Mouse (Mus musculus) megakaryocyte progenitor cell, adult 5-6 weeks (primary cell): ENCODE results near the gene Gm13762. TPM values are rescaled to one million over a fixed set of nuclear protein-coding genes. Genes with fewer than 3 reads are reported as not detected.
"Not testable (repeated sequence)": the region's sequence is repeated elsewhere in the genome, so short reads cannot be mapped to it uniquely, and the experiment has no call there.

ENCODE experiments used
- ATAC-seq: replicated peaks from 2 replicates; pipeline ENCODE4 v1.8.0; 2016; ENCODE audit warnings: mild to moderate bottlenecking, moderate TSS enrichment, inconsistent platforms; ENCODE audit not compliant: poor library complexity
- total RNA-seq, 2 experiments: library from RNA; stranded (forward) in 1 of 2; stranded (reverse) in 1 of 2; fragments of 157-497, 149-512 nt in 1 of 2; fragments of 200-1000 nt in 1 of 2; gene quantifications; 2 replicates each; pipeline versions ENCODE4 v1.2.3 to v1.2.4; 2015 to 2017

The Gm13762 gene
- total RNA-seq (2015) (not detected in 2 replicates), total RNA-seq (2017) (not detected in 2 replicates)

DNA sequence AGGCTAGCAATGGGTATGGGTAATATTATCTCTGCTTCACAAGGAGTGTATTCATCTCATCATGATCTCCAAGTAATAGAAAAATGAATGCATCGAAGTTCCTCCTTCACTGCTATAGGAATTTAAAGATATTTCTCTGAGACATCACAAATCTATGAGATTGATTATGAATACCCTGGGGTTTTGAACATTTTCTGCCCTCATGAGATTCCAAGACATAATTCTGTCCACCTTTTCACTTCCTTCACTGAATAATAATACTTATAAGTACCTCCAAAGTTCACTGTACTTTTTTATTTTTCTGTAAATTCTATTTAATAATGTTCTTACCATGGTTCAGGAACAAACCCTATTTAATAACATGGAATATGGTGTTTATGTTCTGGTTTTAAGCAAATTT lies at the start of gene Gm13762:
Gene Gm13762, minus strand, starts transcription at position 101 of the 400 bp plus-strand sequence.
- ATAC-seq = no peak

DNA sequence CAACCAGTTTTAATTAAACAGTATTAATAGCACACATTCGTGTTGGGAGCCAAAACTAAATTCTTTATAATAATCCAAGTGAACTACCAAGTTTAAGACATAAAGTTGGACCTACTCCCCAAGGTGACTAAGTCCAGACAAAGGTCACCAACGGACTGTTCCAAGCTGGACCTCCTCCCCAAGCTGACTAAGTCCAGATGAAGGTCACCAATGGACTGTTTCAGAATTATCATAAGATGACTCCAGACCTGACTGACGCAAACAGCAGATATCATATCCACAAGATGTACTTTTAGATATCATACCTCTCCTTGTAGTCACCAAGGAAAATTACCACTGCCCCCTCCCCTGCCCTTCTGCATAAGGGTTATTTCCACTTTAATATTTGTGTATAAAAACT lies 41.4 kb upstream of the Gm13762 start:
- not testable (repeated sequence) for ATAC-seq

DNA sequence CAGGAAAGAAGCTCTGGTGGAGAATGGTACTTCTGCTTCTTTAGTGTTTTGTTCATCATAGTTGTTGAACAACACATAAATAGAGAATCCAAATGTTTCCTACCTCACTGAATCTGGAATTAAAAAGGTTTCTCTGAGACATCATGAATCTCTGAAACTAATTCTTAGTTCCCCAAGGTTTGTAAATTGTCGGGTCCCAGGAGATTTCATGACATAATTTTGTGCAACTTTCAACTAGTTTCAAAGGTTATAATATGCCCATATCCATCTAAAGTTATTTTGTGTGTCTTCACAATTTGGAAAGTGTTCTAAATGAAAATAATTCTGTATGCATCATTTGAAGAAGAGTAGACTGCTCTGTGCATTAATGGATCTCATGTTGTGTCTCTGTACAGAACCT lies 38.2 kb upstream of the Gm13762 start, which contains the start of gene Olfr1216:
Gene Olfr1216, minus strand, starts transcription at position 101 of the 400 bp plus-strand sequence.
- no peak for ATAC-seq

DNA sequence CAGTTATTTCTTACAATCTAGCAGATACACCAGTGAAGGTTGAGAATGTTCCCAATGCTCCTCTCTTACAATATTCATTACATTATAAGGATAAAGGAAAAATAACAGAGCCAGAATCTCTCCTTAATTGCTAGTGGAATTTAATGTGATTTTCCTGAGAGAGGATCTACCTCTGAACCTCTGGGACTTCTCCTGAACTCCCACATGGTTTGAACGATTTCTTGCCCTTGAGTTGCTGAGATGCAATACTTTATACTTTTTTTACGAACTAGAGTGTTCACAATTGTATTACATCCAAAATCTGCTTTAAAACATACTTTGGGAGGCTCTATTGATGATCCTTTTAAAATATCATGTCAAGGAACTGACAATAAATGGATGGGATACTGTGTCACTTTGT lies 26.8 kb upstream of the Gm13762 start, which contains the start of gene Olfr1215:
Gene Olfr1215, minus strand, starts transcription at position 101 of the 400 bp plus-strand sequence.
- no peak for ATAC-seq

DNA sequence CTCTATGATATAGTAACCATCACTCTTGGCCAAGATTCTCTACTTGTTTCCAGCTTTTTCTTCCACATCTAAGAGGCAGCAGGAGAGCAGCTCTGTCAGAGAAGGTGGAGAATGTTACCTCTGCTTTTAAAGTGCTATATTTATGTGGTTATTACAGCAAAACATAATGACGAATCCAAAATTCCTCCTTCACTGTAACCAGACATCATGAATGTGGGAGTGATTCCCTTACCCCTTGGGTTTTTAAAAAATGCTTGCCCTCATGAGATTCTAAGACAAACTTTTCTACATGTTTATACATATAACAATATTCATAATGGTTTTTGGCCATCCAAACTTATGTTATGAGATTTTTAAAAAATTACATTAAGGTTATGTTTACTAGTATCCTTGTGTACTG lies 12.5 kb upstream of the Gm13762 start, which contains the start of gene Olfr1214:
Gene Olfr1214, minus strand, starts transcription at position 101 of the 400 bp plus-strand sequence.
- no peak for ATAC-seq

DNA sequence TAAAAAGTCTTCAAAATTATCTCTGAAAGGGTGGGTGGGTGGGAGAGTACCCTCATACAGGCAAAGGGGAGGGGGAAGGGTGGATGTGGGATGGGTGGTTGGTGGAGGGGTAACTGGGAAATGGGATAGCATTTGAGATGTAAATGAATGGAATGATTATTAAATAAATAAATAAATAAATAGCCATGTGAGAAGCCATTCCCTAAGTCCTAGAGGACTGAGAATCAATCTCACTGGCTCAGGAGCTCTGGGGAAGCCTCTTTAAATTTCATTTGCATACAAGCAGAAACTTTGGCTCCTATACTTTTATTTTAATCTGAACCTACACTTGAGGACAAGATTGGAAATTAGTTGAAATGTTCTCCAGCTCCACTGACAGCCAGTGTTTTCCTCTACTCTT lies 26.4 kb downstream of the Gm13762 start, which contains the start of gene Olfr1212:
Gene Olfr1212, plus strand, starts transcription at position 301 of the 400 bp plus-strand sequence.
- ATAC-seq = no peak

DNA sequence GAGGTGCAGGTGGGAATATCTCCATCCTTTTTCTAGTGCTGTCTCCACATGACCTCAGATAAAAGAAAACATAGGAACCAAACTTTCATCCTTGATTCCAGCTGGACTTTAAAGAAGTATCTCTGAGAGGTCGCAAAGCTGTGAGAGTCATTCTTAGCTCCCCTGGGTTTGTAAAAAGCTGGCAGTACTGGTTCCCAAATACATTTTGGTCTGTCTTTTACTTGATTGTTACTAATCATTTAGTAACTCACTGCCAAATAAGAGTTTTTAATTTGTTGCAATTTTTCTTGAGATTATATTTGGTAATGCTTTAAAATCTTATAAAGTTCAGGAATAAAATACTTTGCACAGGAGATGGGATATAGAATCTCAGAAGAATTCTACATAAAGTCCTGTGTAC lies 42.1 kb downstream of the Gm13762 start, which contains the start of gene Olfr1211:
Gene Olfr1211, minus strand, starts transcription at position 101 of the 400 bp plus-strand sequence.
- no peak for ATAC-seq

Other genes starting within 250 kb of the Gm13762 start
- gene Olfr1197, start 247.9 kb downstream of the Gm13762 start, total RNA-seq (2015) = not detected in 2 replicates
- not detected in 2 replicates for gene Olfr1197, start 247.9 kb downstream of the Gm13762 start, total RNA-seq (2017)
- gene Olfr1198, start 228.9 kb downstream of the Gm13762 start, total RNA-seq (2015) = not detected in 2 replicates
- not detected in 2 replicates for gene Olfr1198, start 228.9 kb downstream of the Gm13762 start, total RNA-seq (2017)
- not detected in 2 replicates for gene Olfr1199, start 219.8 kb downstream of the Gm13762 start, total RNA-seq (2015)
- not detected in 2 replicates for gene Olfr1199, start 219.8 kb downstream of the Gm13762 start, total RNA-seq (2017)
- gene Olfr1200, start 209.8 kb downstream of the Gm13762 start, total RNA-seq (2015) = not detected in 2 replicates
- not detected in 2 replicates for gene Olfr1200, start 209.8 kb downstream of the Gm13762 start, total RNA-seq (2017)
- gene Olfr1201, start 187.2 kb downstream of the Gm13762 start, total RNA-seq (2015) = not detected in 2 replicates
- gene Olfr1201, start 187.2 kb downstream of the Gm13762 start, total RNA-seq (2017) = not detected in 2 replicates
- gene Olfr1202, start 165.8 kb downstream of the Gm13762 start, total RNA-seq (2015) = not detected in 2 replicates
- gene Olfr1202, start 165.8 kb downstream of the Gm13762 start, total RNA-seq (2017) = not detected in 2 replicates
- not detected in 2 replicates for gene Olfr1205, start 150.5 kb downstream of the Gm13762 start, total RNA-seq (2015)
- gene Olfr1205, start 150.5 kb downstream of the Gm13762 start, total RNA-seq (2017) = not detected in 2 replicates
- gene Olfr1204, start 131.0 kb downstream of the Gm13762 start, total RNA-seq (2015) = not detected in 2 replicates
- gene Olfr1204, start 131.0 kb downstream of the Gm13762 start, total RNA-seq (2017) = not detected in 2 replicates
- gene Olfr1206, start 117.0 kb downstream of the Gm13762 start, total RNA-seq (2015) = not detected in 2 replicates
- gene Olfr1206, start 117.0 kb downstream of the Gm13762 start, total RNA-seq (2017) = not detected in 2 replicates
- not detected in 2 replicates for gene Olfr1208, start 78.0 kb downstream of the Gm13762 start, total RNA-seq (2015)
- not detected in 2 replicates for gene Olfr1208, start 78.0 kb downstream of the Gm13762 start, total RNA-seq (2017)
- gene Olfr1209, start 65.1 kb downstream of the Gm13762 start, total RNA-seq (2015) = not detected in 2 replicates
- gene Olfr1209, start 65.1 kb downstream of the Gm13762 start, total RNA-seq (2017) = not detected in 2 replicates
- gene Olfr1211, start 42.2 kb downstream of the Gm13762 start, total RNA-seq (2015) = not detected in 2 replicates
- gene Olfr1211, start 42.2 kb downstream of the Gm13762 start, total RNA-seq (2017) = not detected in 2 replicates
- not detected in 2 replicates for gene Olfr1212, start 26.3 kb downstream of the Gm13762 start, total RNA-seq (2015)
- gene Olfr1212, start 26.3 kb downstream of the Gm13762 start, total RNA-seq (2017) = not detected in 2 replicates
- gene Olfr1214, start 12.4 kb upstream of the Gm13762 start, total RNA-seq (2015) = not detected in 2 replicates
- not detected in 2 replicates for gene Olfr1214, start 12.4 kb upstream of the Gm13762 start, total RNA-seq (2017)
- not detected in 2 replicates for gene Olfr1215, start 26.7 kb upstream of the Gm13762 start, total RNA-seq (2015)
- not detected in 2 replicates for gene Olfr1215, start 26.7 kb upstream of the Gm13762 start, total RNA-seq (2017)
- not detected in 2 replicates for gene Olfr1216, start 38.1 kb upstream of the Gm13762 start, total RNA-seq (2015)
- not detected in 2 replicates for gene Olfr1216, start 38.1 kb upstream of the Gm13762 start, total RNA-seq (2017)
- gene Olfr1217, start 51.8 kb upstream of the Gm13762 start, total RNA-seq (2015) = not detected in 2 replicates
- not detected in 2 replicates for gene Olfr1217, start 51.8 kb upstream of the Gm13762 start, total RNA-seq (2017)
- not detected in 2 replicates for gene Olfr1218, start 80.9 kb upstream of the Gm13762 start, total RNA-seq (2015)
- not detected in 2 replicates for gene Olfr1218, start 80.9 kb upstream of the Gm13762 start, total RNA-seq (2017)
- gene Olfr1219, start 103.2 kb upstream of the Gm13762 start, total RNA-seq (2015) = not detected in 2 replicates
- not detected in 2 replicates for gene Olfr1219, start 103.2 kb upstream of the Gm13762 start, total RNA-seq (2017)
- not detected in 2 replicates for gene Olfr1220, start 126.6 kb upstream of the Gm13762 start, total RNA-seq (2015)
- gene Olfr1220, start 126.6 kb upstream of the Gm13762 start, total RNA-seq (2017) = not detected in 2 replicates
- not detected in 2 replicates for gene Olfr1221, start 137.0 kb upstream of the Gm13762 start, total RNA-seq (2015)
- gene Olfr1221, start 137.0 kb upstream of the Gm13762 start, total RNA-seq (2017) = not detected in 2 replicates
- not detected in 2 replicates for gene Olfr1222, start 152.8 kb upstream of the Gm13762 start, total RNA-seq (2015)
- not detected in 2 replicates for gene Olfr1222, start 152.8 kb upstream of the Gm13762 start, total RNA-seq (2017)
- not detected in 2 replicates for gene Olfr1223, start 171.3 kb upstream of the Gm13762 start, total RNA-seq (2015)
- not detected in 2 replicates for gene Olfr1223, start 171.3 kb upstream of the Gm13762 start, total RNA-seq (2017)
- not detected in 2 replicates for gene Olfr1224-ps1, start 183.8 kb upstream of the Gm13762 start, total RNA-seq (2015)
- gene Olfr1224-ps1, start 183.8 kb upstream of the Gm13762 start, total RNA-seq (2017) = not detected in 2 replicates
- gene Olfr1225, start 194.4 kb upstream of the Gm13762 start, total RNA-seq (2015) = not detected in 2 replicates
- not detected in 2 replicates for gene Olfr1225, start 194.4 kb upstream of the Gm13762 start, total RNA-seq (2017)
- gene Olfr1226, start 219.8 kb upstream of the Gm13762 start, total RNA-seq (2015) = not detected in 2 replicates
- not detected in 2 replicates for gene Olfr1226, start 219.8 kb upstream of the Gm13762 start, total RNA-seq (2017)